Mouse (Mus musculus): ENCODE measurements around the gene Tmem52. TPM values are rescaled to one million over a fixed set of nuclear protein-coding genes. Genes with fewer than 3 reads are reported as not detected.
"Not testable (repeated sequence)": the region's sequence is repeated elsewhere in the genome, so short reads cannot be mapped to it uniquely, and the experiment has no call there.

Tmem52 gene
- total RNA-seq (2014; fragmentation: Nextera tagmentation), result not detected in 2 replicates
- total RNA-seq (2017), result not detected in 2 replicates

- peak; percentile 85 for ATAC-seq (replicated peaks; ENCODE audit: poor library complexity, severe bottlenecking)
Observed at GRCm38 (mm10) chr4:155468952-155469351, at the start of gene Tmem52. Gene Tmem52 (plus strand): TSS chr4:155469114.

GRCm38 (mm10) chr4:155420137-155420536 lies 48.8 kb upstream of the Tmem52 start:
- ATAC-seq (replicated peaks; ENCODE audit: poor library complexity, severe bottlenecking), result no peak

GRCm38 (mm10) chr4:155421412-155422370 lies 47.2 kb upstream of the Tmem52 start:
- ATAC-seq (replicated peaks; ENCODE audit: poor library complexity, severe bottlenecking), result not testable (repeated sequence)

GRCm38 (mm10) chr4:155423988-155424387 lies 44.9 kb upstream of the Tmem52 start:
- ATAC-seq (replicated peaks; ENCODE audit: poor library complexity, severe bottlenecking), result no peak

GRCm38 (mm10) chr4:155426272-155426671 lies 42.6 kb upstream of the Tmem52 start:
- ATAC-seq (replicated peaks; ENCODE audit: poor library complexity, severe bottlenecking), result peak; percentile 34

- no peak for ATAC-seq (replicated peaks; ENCODE audit: poor library complexity, severe bottlenecking)
Observed at GRCm38 (mm10) chr4:155428442-155428841, 40.5 kb upstream of the Tmem52 start.

GRCm38 (mm10) chr4:155429202-155429601 lies 39.7 kb upstream of the Tmem52 start:
- no peak for ATAC-seq (replicated peaks; ENCODE audit: poor library complexity, severe bottlenecking)

GRCm38 (mm10) chr4:155432358-155432757 lies 36.6 kb upstream of the Tmem52 start:
- ATAC-seq (replicated peaks; ENCODE audit: poor library complexity, severe bottlenecking), result no peak

GRCm38 (mm10) chr4:155433993-155434392 lies 34.9 kb upstream of the Tmem52 start:
- ATAC-seq (replicated peaks; ENCODE audit: poor library complexity, severe bottlenecking), result no peak

- ATAC-seq (replicated peaks; ENCODE audit: poor library complexity, severe bottlenecking), result no peak
Observed at GRCm38 (mm10) chr4:155442808-155443207, 26.1 kb upstream of the Tmem52 start.

- no peak for ATAC-seq (replicated peaks; ENCODE audit: poor library complexity, severe bottlenecking)
Observed at GRCm38 (mm10) chr4:155451597-155451996, 17.3 kb upstream of the Tmem52 start.

GRCm38 (mm10) chr4:155458575-155458974 lies 10.3 kb upstream of the Tmem52 start:
- ATAC-seq (replicated peaks; ENCODE audit: poor library complexity, severe bottlenecking), result no peak

- ATAC-seq (replicated peaks; ENCODE audit: poor library complexity, severe bottlenecking), result no peak
Observed at GRCm38 (mm10) chr4:155463050-155463449, 5.9 kb upstream of the Tmem52 start.

GRCm38 (mm10) chr4:155463611-155464010 lies 5.3 kb upstream of the Tmem52 start:
- no peak for ATAC-seq (replicated peaks; ENCODE audit: poor library complexity, severe bottlenecking)

GRCm38 (mm10) chr4:155464061-155464460 lies 4.9 kb upstream of the Tmem52 start:
- no peak for ATAC-seq (replicated peaks; ENCODE audit: poor library complexity, severe bottlenecking)

- ATAC-seq (replicated peaks; ENCODE audit: poor library complexity, severe bottlenecking), result no peak
Observed at GRCm38 (mm10) chr4:155465607-155466006, 3.3 kb upstream of the Tmem52 start.

GRCm38 (mm10) chr4:155466080-155466479 lies 2.8 kb upstream of the Tmem52 start:
- no peak for ATAC-seq (replicated peaks; ENCODE audit: poor library complexity, severe bottlenecking)

- no peak for ATAC-seq (replicated peaks; ENCODE audit: poor library complexity, severe bottlenecking)
Observed at GRCm38 (mm10) chr4:155467237-155468010, 1.5 kb upstream of the Tmem52 start.

GRCm38 (mm10) chr4:155469590-155470262 lies 812 bp downstream of the Tmem52 start:
- no peak for ATAC-seq (replicated peaks; ENCODE audit: poor library complexity, severe bottlenecking)

- ATAC-seq (replicated peaks; ENCODE audit: poor library complexity, severe bottlenecking), result no peak
Observed at GRCm38 (mm10) chr4:155470263-155470953, 1.5 kb downstream of the Tmem52 start.
